Mouse (Mus musculus) MEL (cell line): ENCODE data around the gene Poc1a. TPM values are rescaled to one million over a fixed set of nuclear protein-coding genes. Genes with fewer than 3 reads are reported as not detected.

ENCODE experiments used
- DNase-seq: peaks from one replicate; pipeline ENCODE4 v3.0.0; 2011; ENCODE audit warnings: low read depth, low spot score
- H3K27ac ChIP-seq: 2 replicates; pipeline ENCODE4 v1.5.1; 2012; ENCODE audit warnings: low read depth, mild to moderate bottlenecking, control low read depth, low read length, moderate library complexity; ENCODE audit not compliant: control insufficient read depth
- H3K27me3 ChIP-seq, 2 experiments: fragments of 150-350 bp in 1 of 2; sonication (generic) in 1 of 2; 2 replicates each; pipeline ENCODE4 v1.6.1; 2012; ENCODE audit warnings: low read length in 2 of 2, mild to moderate bottlenecking in 2 of 2, improper control_type of control experiment in 1 of 2, moderate library complexity in 1 of 2; ENCODE audit not compliant: insufficient read depth in 2 of 2, control insufficient read depth in 1 of 2
- H3K36me3 ChIP-seq, 2 experiments: 2 replicates each; pipeline ENCODE4 v1.6.1; 2012 to 2014; ENCODE audit warnings: low read length in 2 of 2, improper control_type of control experiment in 1 of 2, inconsistent platforms in 1 of 2, mild to moderate bottlenecking in 1 of 2; ENCODE audit not compliant: insufficient read depth in 2 of 2, control insufficient read depth in 1 of 2
- H3K4me1 ChIP-seq, 2 experiments: fragments of 150-350 bp in 1 of 2; sonication (generic) in 1 of 2; 2 replicates each; pipeline ENCODE4 v1.6.1; 2012; ENCODE audit warnings: low read length in 2 of 2, improper control_type of control experiment in 1 of 2, mild to moderate bottlenecking in 1 of 2; ENCODE audit not compliant: insufficient read depth in 2 of 2, control insufficient read depth in 1 of 2
- H3K4me3 ChIP-seq, 2 experiments: fragments of 150-350 bp in 1 of 2; sonication (generic) in 1 of 2; 2 replicates each; pipeline ENCODE4 v1.5.1; 2012; ENCODE audit warnings: low read depth in 2 of 2, low read length in 2 of 2, mild to moderate bottlenecking in 2 of 2, moderate library complexity in 2 of 2, control low read depth in 1 of 2, improper control_type of control experiment in 1 of 2; ENCODE audit not compliant: control insufficient read depth in 1 of 2, insufficient read depth in 1 of 2
- H3K79me2 ChIP-seq: 2 replicates; pipeline ENCODE4 v1.6.1; 2012; ENCODE audit warnings: mild to moderate bottlenecking, low read length, moderate library complexity; ENCODE audit not compliant: control insufficient read depth, poor library complexity, insufficient read depth
- H3K9ac ChIP-seq: 2 replicates; pipeline ENCODE4 v1.6.1; 2012; ENCODE audit warnings: low read depth, mild to moderate bottlenecking, control low read depth, low read length, moderate library complexity; ENCODE audit not compliant: control insufficient read depth, poor library complexity, severe bottlenecking
- H3K9me3 ChIP-seq: fragments of 150-350 bp; sonication (generic); replicated peaks from 2 replicates; pipeline ENCODE4 v1.6.1; 2012; ENCODE audit warnings: mild to moderate bottlenecking, low read length, improper control_type of control experiment, moderate library complexity; ENCODE audit not compliant: insufficient read depth
- CHD1 ChIP-seq: IDR thresholded peaks from 2 replicates; pipeline ENCODE4 v1.6.1; 2012; ENCODE audit warnings: low read depth, mild to moderate bottlenecking, inconsistent platforms, low read length, improper control_type of control experiment
- E2F4 ChIP-seq: IDR thresholded peaks from 2 replicates; pipeline ENCODE4 v1.6.1; 2011; ENCODE audit warnings: low read depth, low read length, improper control_type of control experiment, borderline replicate concordance
- EP300 ChIP-seq, 2 experiments: IDR thresholded peaks; 2 replicates each; pipeline ENCODE4 v1.6.1; 2011; ENCODE audit warnings: improper control_type of control experiment in 2 of 2, low read length in 2 of 2, low read depth in 1 of 2, mild to moderate bottlenecking in 1 of 2
- GABPA ChIP-seq: IDR thresholded peaks from 2 replicates; pipeline ENCODE4 v1.6.1; 2012; ENCODE audit warnings: low read depth, mild to moderate bottlenecking, inconsistent platforms, low read length, improper control_type of control experiment, moderate library complexity
- KAT2A ChIP-seq: conservative IDR thresholded peaks from 2 replicates; pipeline ENCODE4 v1.6.1; 2012; ENCODE audit warnings: low read depth, low read length, improper control_type of control experiment, inconsistent platforms
- MAFK ChIP-seq: IDR thresholded peaks from 2 replicates; pipeline ENCODE4 v1.6.1; 2011; ENCODE audit warnings: low read depth, mild to moderate bottlenecking, low read length, improper control_type of control experiment, borderline replicate concordance
- MAX ChIP-seq: IDR thresholded peaks from 2 replicates; pipeline ENCODE4 v1.6.1; 2011; ENCODE audit warnings: low read length, improper control_type of control experiment
- MYB ChIP-seq: IDR thresholded peaks from 2 replicates; pipeline ENCODE4 v1.6.1; 2011; ENCODE audit warnings: mild to moderate bottlenecking, low read depth, low read length, improper control_type of control experiment
- POLR2AphosphoS2 ChIP-seq: IDR thresholded peaks from 2 replicates; pipeline ENCODE4 v1.6.1; 2011; ENCODE audit warnings: low read length, improper control_type of control experiment
- RAD21 ChIP-seq: IDR thresholded peaks from 2 replicates; pipeline ENCODE4 v1.6.1; 2011; ENCODE audit warnings: mild to moderate bottlenecking, low read depth, low read length, improper control_type of control experiment
- SIN3A ChIP-seq: IDR thresholded peaks from 2 replicates; pipeline ENCODE4 v1.6.1; 2012; ENCODE audit warnings: low read length, improper control_type of control experiment, inconsistent platforms
- SMC3 ChIP-seq: IDR thresholded peaks from 2 replicates; pipeline ENCODE4 v1.6.1; 2011; ENCODE audit warnings: low read depth, low read length, improper control_type of control experiment
- TAL1 ChIP-seq: IDR thresholded peaks from 2 replicates; pipeline ENCODE4 v1.6.1; 2012; ENCODE audit warnings: mild to moderate bottlenecking, inconsistent platforms, low read length, moderate library complexity, mixed read lengths
- TBP ChIP-seq: IDR thresholded peaks from 2 replicates; pipeline ENCODE4 v1.8.0; 2011; ENCODE audit warnings: low read depth, low read length, improper control_type of control experiment
- TCF12 ChIP-seq: IDR thresholded peaks from 2 replicates; pipeline ENCODE4 v1.6.1; 2014; ENCODE audit warnings: low read depth, mild to moderate bottlenecking, inconsistent platforms, low read length, improper control_type of control experiment, moderate library complexity
- UBTF ChIP-seq: IDR thresholded peaks from 2 replicates; pipeline ENCODE4 v1.6.1; 2012; ENCODE audit warnings: low read depth, mild to moderate bottlenecking, inconsistent platforms, low read length, improper control_type of control experiment, moderate library complexity, borderline replicate concordance; ENCODE audit not compliant: insufficient read depth
- USF2 ChIP-seq, 2 experiments: IDR thresholded peaks; 2 replicates each; pipeline ENCODE4 v1.6.1; 2011 to 2012; ENCODE audit warnings: improper control_type of control experiment in 2 of 2, low read length in 2 of 2, borderline replicate concordance in 1 of 2, inconsistent platforms in 1 of 2, low read depth in 1 of 2, mild to moderate bottlenecking in 1 of 2; ENCODE audit not compliant: insufficient read depth in 1 of 2
- ZC3H11A ChIP-seq: IDR thresholded peaks from 2 replicates; pipeline ENCODE4 v1.6.1; 2012; ENCODE audit warnings: low read depth, mild to moderate bottlenecking, inconsistent platforms, low read length, improper control_type of control experiment
- ZKSCAN1 ChIP-seq: IDR thresholded peaks from 2 replicates; pipeline ENCODE4 v1.6.1; 2012; ENCODE audit warnings: low read depth, mild to moderate bottlenecking, inconsistent platforms, low read length, improper control_type of control experiment, moderate library complexity
- polyA plus RNA-seq, 2 experiments: library from polyadenylated mRNA; stranded (reverse) in 1 of 2; unstranded in 1 of 2; fragments of >175 nt in 1 of 2; fragments of >200 nt in 1 of 2; gene quantifications; 2 replicates each; pipeline versions ENCODE4 v1.2.1 to v1.2.4; 2012; ENCODE audit warnings: low replicate concordance in 2 of 2, low read depth in 1 of 2; ENCODE audit not compliant: insufficient read length in 2 of 2, insufficient read depth in 1 of 2, missing spikeins in 1 of 2
- total RNA-seq: library from RNA; depleted of rRNA; stranded (reverse); fragments of 300-350 nt; gene quantifications from 2 replicates; pipeline ENCODE4 v1.2.3, GENCODE M21; 2012

Poc1a gene
- total and polyA plus RNA-seq, 3 experiments, result 33.8 to 41.3 TPM; not detected in 1

DNA sequence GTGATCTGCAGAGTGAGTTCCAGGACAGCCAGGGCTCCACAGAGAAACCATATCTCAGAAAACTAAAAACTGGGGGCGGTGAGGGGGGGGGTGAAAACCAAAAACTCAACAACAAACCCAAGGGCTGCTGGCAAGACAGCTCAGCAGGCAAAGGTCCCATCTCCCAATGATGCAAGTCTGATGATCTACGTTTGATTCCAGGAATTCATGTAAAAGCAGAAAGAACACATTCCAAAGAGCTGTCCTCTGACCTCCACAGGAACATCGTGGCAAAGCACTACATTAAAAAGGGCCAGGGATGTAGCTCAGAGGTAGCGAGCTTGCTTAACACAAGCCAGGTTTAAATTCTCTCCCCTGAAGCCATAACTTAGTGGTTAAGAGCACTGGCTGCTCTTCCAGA is 10.2 kb upstream of the Poc1a start:
- TF ChIP-seq KAT2A, result no peak
- TF ChIP-seq, all 39 proteins: peak for 0
- H3K4me1 ChIP-seq, result no peaks in the 10 kb centered on the region
- H3K27ac ChIP-seq, result no peak overlapping the region
- no peaks in the 10 kb centered on the region for H3K79me2 ChIP-seq
- no peaks in the 10 kb centered on the region for H3K36me3 ChIP-seq
- DNase-seq, result no peak
- no peak overlapping the region for H3K4me3 ChIP-seq
- no peak overlapping the region for H3K9ac ChIP-seq
- no peaks in the 10 kb centered on the region for H3K9me3 ChIP-seq
- no peaks in the 10 kb centered on the region for H3K27me3 ChIP-seq

DNA sequence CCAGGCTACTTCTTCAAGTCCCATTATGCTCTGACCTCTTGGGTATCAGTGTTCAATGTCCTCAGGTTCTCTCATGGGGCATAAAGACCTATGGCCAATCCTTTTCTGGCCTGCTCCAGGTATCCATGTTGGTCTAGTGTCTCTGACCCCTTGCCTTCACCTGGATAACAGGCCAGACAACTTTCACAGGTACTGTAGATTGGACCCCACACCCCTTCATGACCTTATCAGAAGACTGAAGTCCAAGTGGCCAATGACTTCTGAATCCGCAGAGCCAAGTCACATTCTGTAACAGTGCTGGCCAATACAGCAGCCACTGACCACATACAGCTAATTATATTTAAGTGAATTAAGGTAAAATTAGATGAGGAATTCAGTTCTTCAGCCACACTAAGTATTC is 8.6 kb upstream of the Poc1a start:
- no peak for DNase-seq
- TF ChIP-seq KAT2A, result no peak
- no peak for TF ChIP-seq RAD21
- no peak for TF ChIP-seq UBTF
- no peak for TF ChIP-seq MAX
- no peak for TF ChIP-seq TAL1
- no peak for TF ChIP-seq CHD1
- TF ChIP-seq E2F4, result no peak
- TF ChIP-seq TCF12, result no peak
- TF ChIP-seq ZKSCAN1, result no peak
- TF ChIP-seq SMC3, result no peak
- no peak for TF ChIP-seq GABPA
- no peak for TF ChIP-seq SIN3A
- TF ChIP-seq USF2 (IDR thresholded peaks at IDR 0.05; ENCODE audit: borderline replicate concordance in 1 of 2, insufficient read depth in 1 of 2, low read depth in 1 of 2, low read length in 2 of 2), result no peak
- TF ChIP-seq POLR2AphosphoS2, result no peak
- no peak for TF ChIP-seq ZC3H11A
- TF ChIP-seq MYB, result no peak
- TF ChIP-seq MAFK, result no peak
- no peak for TF ChIP-seq EP300 (IDR thresholded peaks at IDR 0.05; ENCODE audit: low read depth in 1 of 2, low read length in 2 of 2)
- no peak for TF ChIP-seq TBP
- Histone ChIP-seq H3K27ac (no peak overlapping the region), H3K9ac (no peak overlapping the region), H3K4me1 (no peaks in the 10 kb centered on the region; a peak in 1 of 4 replicates), H3K79me2 (no peaks in the 10 kb centered on the region), H3K9me3 (no peaks in the 10 kb centered on the region), H3K27me3 (no peaks in the 10 kb centered on the region), H3K36me3 (no peaks in the 10 kb centered on the region; a peak in 1 of 4 replicates), H3K4me3 (no peak overlapping the region)
